Mouse (Mus musculus): Measurements from ENCODE around the gene Gna15.

DNA sequence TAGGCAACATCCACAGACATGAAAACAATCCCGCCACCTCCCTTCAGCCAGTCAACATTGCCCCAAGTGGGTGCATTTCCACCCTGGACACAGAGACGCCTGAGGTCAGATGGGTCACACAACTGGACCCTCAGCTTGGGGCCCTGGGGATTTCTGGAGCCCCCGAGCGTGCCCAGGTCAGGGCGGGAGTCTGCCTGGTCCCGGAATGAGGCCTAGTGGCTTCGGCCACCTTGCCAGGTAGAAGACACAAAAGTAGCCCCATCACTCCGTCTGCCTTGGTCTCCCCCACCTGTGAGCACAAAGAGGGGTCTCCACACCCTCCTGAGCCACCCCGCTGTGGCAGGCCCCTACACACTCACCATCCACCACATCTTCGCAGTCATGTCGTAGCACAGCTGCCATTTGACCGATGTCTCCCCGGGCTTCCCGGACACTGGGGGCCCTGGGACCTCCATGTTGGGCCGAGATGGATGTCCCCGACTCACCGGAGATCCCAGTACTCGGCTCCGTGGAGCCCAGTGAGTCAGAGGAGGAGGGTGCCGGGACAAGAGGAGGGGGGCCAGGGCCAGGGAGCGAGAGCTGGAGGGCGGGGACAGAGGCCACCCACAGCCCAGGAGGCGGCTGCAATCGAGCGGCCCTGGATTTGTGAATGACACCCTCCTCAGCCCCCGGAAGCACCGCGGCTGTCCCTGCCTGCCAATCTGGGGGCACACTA, 68.7 kb downstream of the Gna15 start, which contains the start of gene Nfic:
- TF ChIP-seq POLR2A (IDR thresholded peaks at IDR 0.05; ENCODE audit: insufficient read depth, low read depth, low read length): no peak
- no peak for TF ChIP-seq EP300 (IDR thresholded peaks at IDR 0.05; ENCODE audit: insufficient read depth, low read depth, low read length)
- TF ChIP-seq CTCF (IDR thresholded peaks at IDR 0.05): no peak

All from heart, adult 2 months (tissue).